Mouse (Mus musculus) hindbrain, embryonic 15.5 days (tissue): ENCODE measurements at regions not wholly inside any gene's neighbourhood (a gene's known extent, or its start where the extent isn't known, plus 50 kb on each side); places are given as distances from the start of the nearest gene placed in this dataset.

Source experiments
- ATAC-seq: fragments of 200-750 bp; cut with Nextera tagmentation; 2 replicates; pipeline ENCODE4 v1.8.0; 2017; ENCODE audit warnings: low read depth, moderate number of reproducible peaks, moderate TSS enrichment; ENCODE audit not compliant: low FRiP score
- H3K27ac ChIP-seq: fragments of 300-500 bp; sonication (generic); replicated peaks from 2 replicates; pipeline ENCODE4 v1.5.1; 2015; ENCODE audit warnings: mild to moderate bottlenecking, inconsistent platforms
- H3K27me3 ChIP-seq: fragments of 300-500 bp; sonication (generic); 2 replicates; pipeline ENCODE4 v1.6.1; 2015; ENCODE audit warnings: control low read depth, inconsistent platforms
- H3K36me3 ChIP-seq: fragments of 300-500 bp; sonication (generic); 2 replicates; pipeline ENCODE4 v1.6.1; 2015; ENCODE audit warnings: control low read depth, inconsistent platforms
- H3K4me1 ChIP-seq: fragments of 300-500 bp; sonication (generic); replicated peaks from 2 replicates; pipeline ENCODE4 v1.6.1; 2015; ENCODE audit warnings: control low read depth, inconsistent platforms
- H3K4me2 ChIP-seq: fragments of 300-500 bp; sonication (generic); 2 replicates; pipeline ENCODE4 v1.6.1; 2015; ENCODE audit warnings: moderate library complexity, mild to moderate bottlenecking, inconsistent platforms
- H3K4me3 ChIP-seq: fragments of 300-500 bp; sonication (generic); 2 replicates; pipeline ENCODE4 v1.5.1; 2015; ENCODE audit warnings: mild to moderate bottlenecking, inconsistent platforms
- H3K9ac ChIP-seq: fragments of 300-500 bp; sonication (generic); 2 replicates; pipeline ENCODE4 v1.6.1; 2015; ENCODE audit warnings: inconsistent platforms
- H3K9me3 ChIP-seq: fragments of 300-500 bp; sonication (generic); 2 replicates; pipeline ENCODE4 v1.6.1; 2016; ENCODE audit warnings: control low read depth, inconsistent platforms
- WGBS: fragments of 180-500 bp; shearing (Covaris S2); methylation state at CpG from one replicate; pipeline ENCODE4 v1.1.7; 2015; 5-methylcytosine and 5-hydroxymethylcytosine counted together

DNA sequence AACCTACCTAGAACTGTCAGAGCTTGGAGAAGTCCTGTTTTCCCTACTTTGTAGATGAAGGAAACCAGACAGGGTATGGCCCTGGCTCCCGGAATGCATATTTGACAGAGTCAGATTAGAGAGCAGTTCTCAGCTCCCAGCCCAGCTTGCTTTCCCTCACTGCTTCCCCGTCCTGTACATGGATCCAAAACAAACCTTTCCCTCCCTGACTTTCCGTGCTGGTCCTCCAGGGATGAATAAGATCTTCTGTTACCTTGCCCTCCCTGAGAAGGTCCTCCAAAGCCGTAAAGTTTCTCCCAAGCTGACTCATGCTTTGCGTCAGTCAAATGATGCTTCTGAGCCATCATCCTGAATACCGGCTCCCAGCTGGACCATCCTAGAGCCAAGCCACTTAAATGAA lies 160.2 kb upstream of the Jmjd1c start:
- no peak overlapping the region for H3K4me2 ChIP-seq
- no peak overlapping the region for H3K27ac ChIP-seq
- H3K9me3 ChIP-seq: no peaks in the 10 kb centered on the region
- WGBS: 75% methylated on average over 6 of the region's 6 CpGs
- H3K4me1 ChIP-seq: no peaks in the 10 kb centered on the region
- no peaks in the 10 kb centered on the region for H3K27me3 ChIP-seq
- no peak for ATAC-seq
- no peak overlapping the region for H3K4me3 ChIP-seq
- no peaks in the 10 kb centered on the region for H3K36me3 ChIP-seq
- H3K9ac ChIP-seq: no peak overlapping the region

- H3K9me3 ChIP-seq: no peaks in the 10 kb centered on the region
- 91% methylated on average over 13 of the region's 13 CpGs for WGBS
- ATAC-seq: no peak
- H3K4me2 ChIP-seq: no peak overlapping the region
- no peak overlapping the region for H3K4me3 ChIP-seq
- H3K4me1 ChIP-seq: no peaks in the 10 kb centered on the region
- H3K36me3 ChIP-seq: no peaks in the 10 kb centered on the region
- H3K27me3 ChIP-seq: no peaks in the 10 kb centered on the region
- no peak overlapping the region for H3K27ac ChIP-seq
- H3K9ac ChIP-seq: no peak overlapping the region
These were observed 158.8 kb upstream of the Jmjd1c start for GRCm38 (mm10) chr10:66937116-66937515.

DNA sequence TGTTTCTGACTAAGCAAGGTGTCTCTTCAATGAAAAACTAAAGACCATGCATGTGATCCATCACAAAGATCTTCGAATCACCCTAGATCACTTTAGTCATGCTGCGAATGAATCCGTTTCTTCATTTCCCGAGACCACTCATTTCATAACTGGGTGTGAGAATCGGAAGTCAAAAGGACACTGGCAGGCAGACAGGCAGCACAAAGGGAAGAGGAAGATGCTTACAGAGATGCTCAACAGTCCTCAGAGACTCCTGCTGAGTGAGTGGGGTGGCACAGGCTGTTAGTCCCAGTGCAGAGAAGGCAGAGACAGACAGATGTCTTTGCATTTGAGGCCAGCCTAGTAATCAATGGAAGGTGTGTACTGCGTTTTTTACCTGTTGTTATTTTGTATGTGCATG lies 155.6 kb upstream of the Jmjd1c start:
- no peaks in the 10 kb centered on the region for H3K9me3 ChIP-seq
- no peak overlapping the region for H3K4me2 ChIP-seq
- 74% methylated on average over 6 of the region's 6 CpGs for WGBS
- ATAC-seq: no peak
- H3K9ac ChIP-seq: no peak overlapping the region
- no peak overlapping the region for H3K4me3 ChIP-seq
- no peaks in the 10 kb centered on the region for H3K36me3 ChIP-seq
- H3K27ac ChIP-seq: no peak overlapping the region
- no peaks in the 10 kb centered on the region for H3K27me3 ChIP-seq
- H3K4me1 ChIP-seq: no peaks in the 10 kb centered on the region

- Histone ChIP-seq H3K9ac (no peak overlapping the region), H3K27ac (no peak overlapping the region), H3K4me3 (no peak overlapping the region), H3K9me3 (no peaks in the 10 kb centered on the region), H3K36me3 (no peaks in the 10 kb centered on the region), H3K4me1 (no peaks in the 10 kb centered on the region), H3K4me2 (no peak overlapping the region), H3K27me3 (no peaks in the 10 kb centered on the region)
- WGBS: 84% methylated on average over 5 of the region's 5 CpGs
- no peak for ATAC-seq
These were observed 155.0 kb upstream of the Jmjd1c start for GRCm38 (mm10) chr10:66940922-66941321.

- H3K27me3 ChIP-seq: no peaks in the 10 kb centered on the region
- no peak overlapping the region for H3K4me3 ChIP-seq
- H3K9me3 ChIP-seq: no peaks in the 10 kb centered on the region
- H3K4me1 ChIP-seq: no peaks in the 10 kb centered on the region
- H3K4me2 ChIP-seq: no peak overlapping the region
- H3K27ac ChIP-seq: no peak overlapping the region
- H3K36me3 ChIP-seq: no peaks in the 10 kb centered on the region
- 65% methylated on average over 3 of the region's 3 CpGs for WGBS
- H3K9ac ChIP-seq: no peak overlapping the region
- no peak for ATAC-seq
These were observed 154.0 kb upstream of the Jmjd1c start for GRCm38 (mm10) chr10:66941974-66942373.

DNA sequence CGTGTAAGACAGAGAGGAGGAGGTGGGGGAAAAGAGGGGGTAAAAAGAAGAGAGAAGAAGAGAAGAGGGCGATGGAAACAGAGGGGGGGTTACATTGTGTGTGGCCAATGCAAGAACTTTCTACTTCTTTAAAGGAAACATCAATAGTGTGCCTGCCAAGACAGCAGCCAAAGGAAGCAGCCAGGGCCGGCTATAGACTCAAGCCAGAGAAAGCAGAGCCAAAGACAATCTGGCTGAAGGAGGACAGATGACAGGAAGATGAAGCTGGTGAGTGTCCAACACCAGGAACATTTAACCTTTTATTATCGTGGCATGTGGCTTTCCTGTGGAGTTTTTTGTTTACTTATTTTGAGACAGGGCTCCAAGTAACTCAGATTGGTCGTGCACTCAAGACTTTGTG lies 152.1 kb upstream of the Jmjd1c start:
- 48% methylated on average over 5 of the region's 5 CpGs for WGBS
- no peak overlapping the region for H3K9ac ChIP-seq

GRCm38 (mm10) chr10:66946161-66946560 lies 149.8 kb upstream of the Jmjd1c start:
- 91% methylated on average over 2 of the region's 2 CpGs for WGBS
- Histone ChIP-seq H3K4me2 (no peak overlapping the region), H3K4me1 (no peaks in the 10 kb centered on the region), H3K9ac (no peak overlapping the region), H3K4me3 (no peak overlapping the region), H3K27ac (no peak overlapping the region), H3K27me3 (no peaks in the 10 kb centered on the region), H3K36me3 (no peaks in the 10 kb centered on the region), H3K9me3 (no peaks in the 10 kb centered on the region)
- no peak for ATAC-seq

More for the DNA sequence above, 152.1 kb upstream of the Jmjd1c start:
- Histone ChIP-seq H3K27me3 (no peaks in the 10 kb centered on the region), H3K4me1 (no peaks in the 10 kb centered on the region), H3K9me3 (no peaks in the 10 kb centered on the region), H3K36me3 (no peaks in the 10 kb centered on the region), H3K4me2 (no peak overlapping the region), H3K27ac (no peak overlapping the region), H3K4me3 (no peak overlapping the region)
- ATAC-seq: 0 out of 2 replicates have a peak, but pooled peaks have one; percentile 15

- ATAC-seq: no peak
- no peak overlapping the region for H3K9ac ChIP-seq
These were observed 147.6 kb upstream of the Jmjd1c start for GRCm38 (mm10) chr10:66948329-66948728.

DNA sequence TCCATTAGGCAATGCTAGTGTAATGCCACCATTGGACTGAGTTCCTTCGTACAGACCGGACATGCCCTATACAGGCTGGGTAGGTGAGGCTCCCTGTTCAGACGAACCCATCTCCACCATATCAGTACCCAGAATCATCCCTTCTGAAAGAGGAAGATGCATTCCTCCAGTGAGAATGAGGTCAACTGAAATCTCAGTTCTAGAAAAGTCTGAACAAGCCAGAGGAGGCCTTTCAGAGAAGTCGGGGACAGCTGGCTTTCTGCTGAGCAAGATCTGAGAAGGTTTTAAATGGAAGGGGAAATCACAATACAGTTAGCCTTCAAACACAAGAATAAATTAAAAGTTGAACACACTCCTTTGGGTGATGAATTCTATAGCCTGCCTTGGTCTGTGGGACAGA lies 145.5 kb upstream of the Jmjd1c start:
- Histone ChIP-seq H3K9me3 (no peaks in the 10 kb centered on the region), H3K27me3 (no peaks in the 10 kb centered on the region), H3K4me3 (no peak overlapping the region), H3K27ac (no peak overlapping the region), H3K4me1 (no peaks in the 10 kb centered on the region), H3K4me2 (no peak overlapping the region), H3K9ac (no peak overlapping the region), H3K36me3 (no peaks in the 10 kb centered on the region)
- no peak for ATAC-seq
- WGBS: 93% methylated on average over 4 of the region's 4 CpGs

More at GRCm38 (mm10) chr10:66948329-66948728, 147.6 kb upstream of the Jmjd1c start:
- Histone ChIP-seq H3K4me2 (no peak overlapping the region), H3K4me3 (no peak overlapping the region), H3K36me3 (no peaks in the 10 kb centered on the region), H3K27me3 (no peaks in the 10 kb centered on the region), H3K27ac (no peak overlapping the region), H3K4me1 (no peaks in the 10 kb centered on the region), H3K9me3 (no peaks in the 10 kb centered on the region)
- WGBS: 90% methylated on average over 2 of the region's 2 CpGs

DNA sequence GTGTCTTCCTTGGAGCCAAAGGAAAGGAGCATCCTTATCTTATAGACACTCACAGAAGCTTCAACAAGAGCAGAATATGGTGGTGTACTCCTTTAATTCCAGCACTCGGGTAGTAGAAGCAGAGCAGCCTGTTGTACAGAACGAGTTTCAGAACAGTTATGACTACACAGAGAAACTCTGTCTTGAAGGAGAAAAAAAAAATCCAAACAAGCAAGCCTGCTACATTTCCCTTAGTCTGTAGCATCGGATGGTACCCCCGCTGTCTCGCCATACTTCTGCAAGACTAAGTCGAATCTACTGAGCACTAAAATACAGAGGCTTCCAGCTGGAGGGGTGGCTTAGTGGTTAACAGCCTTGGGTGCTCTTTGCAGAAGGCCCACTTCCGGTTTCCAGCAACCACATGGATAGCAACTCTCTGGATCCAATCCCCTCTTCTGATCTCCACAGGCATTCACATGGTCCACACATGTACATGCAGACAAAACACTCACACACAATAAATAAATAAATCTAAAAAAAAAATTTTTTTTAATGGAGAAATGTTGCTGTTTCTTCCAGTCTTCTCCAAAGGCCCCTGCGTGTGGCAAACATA lies 144.6 kb upstream of the Jmjd1c start:
- no peak overlapping the region for H3K4me3 ChIP-seq
- WGBS: 90% methylated on average over 8 of the region's 8 CpGs
- H3K9me3 ChIP-seq: no peaks in the 10 kb centered on the region
- no peak overlapping the region for H3K27ac ChIP-seq
- no peak for ATAC-seq
- H3K4me1 ChIP-seq: no peaks in the 10 kb centered on the region
- 0 out of 2 replicates have a peak, but pooled peaks cover 2% of the 10 kb centered on the region for H3K27me3 ChIP-seq
- no peak overlapping the region for H3K9ac ChIP-seq
- H3K4me2 ChIP-seq: no peak overlapping the region
- no peaks in the 10 kb centered on the region for H3K36me3 ChIP-seq

GRCm38 (mm10) chr10:66951935-66952334 lies 144.0 kb upstream of the Jmjd1c start:
- Histone ChIP-seq H3K9me3 (no peaks in the 10 kb centered on the region), H3K27ac (no peak overlapping the region), H3K4me2 (no peak overlapping the region), H3K36me3 (no peaks in the 10 kb centered on the region), H3K27me3 (0 out of 2 replicates have a peak, but pooled peaks cover 2% of the 10 kb centered on the region), H3K4me1 (no peaks in the 10 kb centered on the region), H3K9ac (no peak overlapping the region), H3K4me3 (no peak overlapping the region)
- ATAC-seq: no peak
- 74% methylated on average over 9 of the region's 9 CpGs for WGBS

GRCm38 (mm10) chr10:66953248-66953975 lies 142.5 kb upstream of the Jmjd1c start:
- Histone ChIP-seq H3K4me1 (no peaks in the 10 kb centered on the region), H3K27me3 (0 out of 2 replicates have a peak, but pooled peaks cover 2% of the 10 kb centered on the region), H3K4me2 (no peak overlapping the region), H3K9ac (no peak overlapping the region), H3K27ac (no peak overlapping the region), H3K9me3 (no peaks in the 10 kb centered on the region), H3K36me3 (no peaks in the 10 kb centered on the region), H3K4me3 (no peak overlapping the region)
- no peak for ATAC-seq
- 73% methylated on average over 10 of the region's 10 CpGs for WGBS
